Mouse (Mus musculus) limb, embryonic 14.5 days (tissue): ENCODE measurements around the gene Fam193b. TPM values are rescaled to one million over a fixed set of nuclear protein-coding genes. Genes with fewer than 3 reads are reported as not detected.

Experiments used
- ATAC-seq: fragments of 200-750 bp; cut with Nextera tagmentation; 2 replicates; pipeline ENCODE4 v1.8.0; 2017; ENCODE audit warnings: low read depth, moderate number of reproducible peaks, moderate TSS enrichment; ENCODE audit not compliant: low FRiP score
- DNase-seq: peaks from one replicate; pipeline ENCODE4 v3.0.0-alpha.2; 2015; ENCODE audit warnings: low spot score
- H3K27ac ChIP-seq: fragments of 300-500 bp; sonication (generic); replicated peaks from 2 replicates; pipeline ENCODE4 v1.5.1; 2014; ENCODE audit warnings: low read depth, mild to moderate bottlenecking, low read length, moderate library complexity, mixed read lengths
- H3K27me3 ChIP-seq: fragments of 300-500 bp; sonication (generic); 2 replicates; pipeline ENCODE4 v1.6.1; 2014; ENCODE audit warnings: low read length, mixed read lengths; ENCODE audit not compliant: control insufficient read depth, insufficient read depth
- H3K36me3 ChIP-seq: fragments of 300-500 bp; sonication (generic); 2 replicates; pipeline ENCODE4 v1.6.1; 2014; ENCODE audit warnings: mild to moderate bottlenecking, low read length, moderate library complexity, mixed read lengths; ENCODE audit not compliant: control insufficient read depth, insufficient read depth
- H3K4me1 ChIP-seq: fragments of 300-500 bp; sonication (generic); 2 replicates; pipeline ENCODE4 v1.6.1; 2014; ENCODE audit warnings: antibody characterized with exemption, low read length, mixed read lengths; ENCODE audit not compliant: control insufficient read depth, insufficient read depth
- H3K4me2 ChIP-seq: fragments of 300-500 bp; sonication (generic); replicated peaks from 2 replicates; pipeline ENCODE4 v1.6.1; 2014; ENCODE audit warnings: low read depth, mild to moderate bottlenecking, low read length, moderate library complexity; ENCODE audit not compliant: severe bottlenecking
- H3K4me3 ChIP-seq: fragments of 300-500 bp; sonication (generic); replicated peaks from 2 replicates; pipeline ENCODE4 v1.5.1; 2014; ENCODE audit warnings: low read length
- H3K9ac ChIP-seq: fragments of 300-500 bp; sonication (generic); 2 replicates; pipeline ENCODE4 v1.6.1; 2014; ENCODE audit warnings: mild to moderate bottlenecking, low read depth, low read length, moderate library complexity; ENCODE audit not compliant: severe bottlenecking
- H3K9me3 ChIP-seq: fragments of 300-500 bp; sonication (generic); 2 replicates; pipeline ENCODE4 v1.6.1; 2016; ENCODE audit warnings: low read length; ENCODE audit not compliant: control insufficient read depth
- POLR2A ChIP-seq: fragments of 200-500 bp; IDR thresholded peaks from 2 replicates; pipeline ENCODE4 v1.8.0; 2012; ENCODE audit warnings: inconsistent platforms, mild to moderate bottlenecking, moderate library complexity, borderline replicate concordance; ENCODE audit not compliant: insufficient read depth, insufficient read length; ENCODE audit errors: extremely low read depth
- WGBS: fragments of 180-500 bp; shearing (Covaris S2); extraction: QIAGEN DNeasy Blood & Tissue Kit; methylation state at CpG from one replicate; pipeline ENCODE4 v1.1.7; 2014; 5-methylcytosine and 5-hydroxymethylcytosine counted together
- polyA plus RNA-seq, 2 experiments: library from polyadenylated mRNA; depleted of rRNA in 1 of 2; stranded (reverse) in 1 of 2; unstranded in 1 of 2; fragments of >200 nt; fragmentation: Nextera tagmentation in 1 of 2; extraction: Ambion mirVana in 1 of 2; gene quantifications; 2 replicates each; pipeline versions ENCODE4 v1.2.1 to v1.2.3; 2012 to 2014

Fam193b gene
- polyA plus RNA-seq, 2 experiments: 35.9 to 140 TPM

DNA sequence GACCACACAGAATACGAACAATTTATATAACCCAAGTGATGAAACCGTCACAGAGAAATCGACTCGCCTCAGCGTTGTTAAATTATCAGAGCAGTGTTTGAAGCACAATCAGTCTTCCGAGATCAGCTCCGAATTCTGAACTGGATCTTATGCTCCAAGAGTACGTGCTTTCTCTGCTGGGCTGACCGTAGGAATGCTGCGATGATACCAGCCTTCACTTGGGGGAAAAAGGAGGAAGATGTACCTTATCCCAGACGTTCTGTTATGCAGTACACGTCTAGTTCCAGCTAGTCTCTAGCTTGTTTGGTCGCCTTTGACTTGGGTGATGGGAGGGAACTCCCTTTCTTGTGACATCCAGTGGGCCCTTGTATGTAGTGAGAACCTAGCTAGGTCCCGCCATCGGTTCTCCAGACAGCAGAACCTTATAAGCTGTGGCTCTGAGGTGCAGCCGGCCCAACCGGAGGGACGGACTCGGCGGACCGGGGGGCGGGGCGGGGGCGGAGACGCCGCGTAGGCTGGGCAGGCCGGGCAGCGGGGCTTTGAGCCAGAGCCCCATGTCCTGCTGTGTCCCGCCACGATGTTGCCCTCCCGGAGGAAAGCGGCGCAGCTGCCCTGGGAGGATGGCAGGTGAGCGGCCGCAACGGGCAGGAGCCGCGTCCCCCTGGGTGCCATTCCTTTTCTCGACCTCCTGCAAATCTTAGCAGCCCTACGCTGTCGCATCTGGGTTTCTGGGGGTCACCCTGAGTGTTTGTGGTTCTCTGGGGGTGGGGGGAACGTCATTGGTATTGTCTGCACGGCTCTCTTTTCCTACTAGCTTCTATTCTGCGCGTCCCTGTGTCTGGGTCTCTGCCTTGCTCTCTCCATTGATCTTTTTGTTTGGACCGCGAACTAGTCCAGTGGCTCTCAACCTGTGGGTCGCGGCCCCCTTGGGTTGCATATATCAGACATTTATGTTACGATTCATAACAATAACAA is 28.9 kb upstream of the Fam193b start, which contains the start of gene B4galt7:
Gene B4galt7 (plus strand): TSS at position 331 of the 975 bp plus-strand sequence.
- 0 out of 2 replicates have a peak, but pooled peaks have one; percentile 29 for TF ChIP-seq POLR2A
- Histone ChIP-seq H3K9ac (peak within 1 kb of the TSS; percentile 77), H3K4me3 (peak within 1 kb of the TSS; percentile 75), H3K27me3 (no peaks in the 10 kb centered on the region), H3K4me1 (0 out of 2 replicates have a peak, but pooled peaks cover 8% of the 10 kb centered on the region), H3K9me3 (no peaks in the 10 kb centered on the region), H3K36me3 (peaks cover 44% of the 10 kb centered on the region), H3K4me2 (peak within 1 kb of the TSS; percentile 48), H3K27ac (no peak within 1 kb of the TSS)
- DNase-seq: peak; percentile 67
- 9% methylated on average over 51 of the region's 51 CpGs for WGBS
- ATAC-seq: peak; percentile 87

GRCm38 (mm10) chr13:55596802-55597201 is 25.9 kb upstream of the Fam193b start:
- TF ChIP-seq POLR2A: no peak
- no peak for DNase-seq
- Histone ChIP-seq H3K4me3 (no peak overlapping the region), H3K4me2 (no peak overlapping the region), H3K4me1 (peaks cover 19% of the 10 kb centered on the region), H3K27me3 (no peaks in the 10 kb centered on the region), H3K9ac (no peak overlapping the region), H3K27ac (no peak overlapping the region), H3K36me3 (peaks cover 39% of the 10 kb centered on the region), H3K9me3 (no peaks in the 10 kb centered on the region)
- 93% methylated on average over 12 of the region's 12 CpGs for WGBS
- ATAC-seq: no peak

DNA sequence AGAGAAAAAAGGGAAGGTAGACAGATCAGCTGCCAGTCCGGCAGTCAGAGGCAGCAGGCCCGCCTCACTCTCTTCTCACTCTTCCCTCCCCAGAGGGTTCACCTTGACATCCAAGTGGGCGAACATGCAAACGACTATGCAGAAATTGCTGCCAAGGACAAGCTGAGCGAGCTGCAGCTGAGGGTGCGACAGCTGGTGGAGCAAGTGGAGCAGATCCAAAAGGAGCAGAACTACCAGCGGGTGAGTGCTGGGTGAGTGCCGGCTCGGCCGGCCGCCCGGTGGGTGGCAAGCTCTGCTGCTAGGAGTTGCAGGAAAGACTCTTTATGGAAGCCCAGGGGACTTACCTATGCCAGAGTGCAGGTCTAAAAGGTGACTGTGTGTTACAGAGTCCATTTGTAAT is 24.5 kb upstream of the Fam193b start:
- no peak for ATAC-seq
- Histone ChIP-seq H3K4me3 (no peak overlapping the region), H3K27me3 (no peaks in the 10 kb centered on the region), H3K36me3 (peaks cover 39% of the 10 kb centered on the region), H3K4me1 (peaks cover 11% of the 10 kb centered on the region), H3K9ac (no peak overlapping the region), H3K9me3 (no peaks in the 10 kb centered on the region), H3K4me2 (no peak overlapping the region), H3K27ac (no peak overlapping the region)
- no peak for TF ChIP-seq POLR2A
- DNase-seq: no peak
- 90% methylated on average over 12 of the region's 12 CpGs for WGBS

- Histone ChIP-seq H3K4me2 (peak overlapping the region; percentile 65), H3K4me1 (peaks cover 11% of the 10 kb centered on the region), H3K9me3 (no peaks in the 10 kb centered on the region), H3K27me3 (no peaks in the 10 kb centered on the region), H3K27ac (no peak overlapping the region), H3K9ac (peak overlapping the region; percentile 86), H3K4me3 (peak overlapping the region; percentile 82), H3K36me3 (peaks cover 39% of the 10 kb centered on the region)
- no peak for TF ChIP-seq POLR2A
- DNase-seq (no peak), ATAC-seq (peak; percentile 67)
- WGBS: under 1% methylated on average over 31 of the region's 31 CpGs
Observed at GRCm38 (mm10) chr13:55593254-55593747, 22.4 kb upstream of the Fam193b start.

- 5% methylated on average over 27 of the region's 29 CpGs for WGBS
- peaks cover 34% of the 10 kb centered on the region for H3K36me3 ChIP-seq
- peak overlapping the region; percentile 82 for H3K4me3 ChIP-seq
- DNase-seq: peak; percentile 96
- H3K4me1 ChIP-seq: peaks cover 11% of the 10 kb centered on the region
- TF ChIP-seq POLR2A: 0 out of 2 replicates have a peak, but pooled peaks have one; percentile 94
- ATAC-seq: peak; percentile 98
- peak overlapping the region; percentile 86 for H3K9ac ChIP-seq
- H3K4me2 ChIP-seq: peak overlapping the region; percentile 65
- 0 out of 2 replicates have a peak overlapping the region, but pooled peaks have one; percentile 3 for H3K27ac ChIP-seq
- no peaks in the 10 kb centered on the region for H3K27me3 ChIP-seq
- H3K9me3 ChIP-seq: no peaks in the 10 kb centered on the region
Observed at GRCm38 (mm10) chr13:55592512-55593253, 21.8 kb upstream of the Fam193b start.
